Mouse (Mus musculus) intestine, postnatal 0 days (tissue): Measurements from ENCODE around the gene Paqr3. TPM values are rescaled to one million over a fixed set of nuclear protein-coding genes. Genes with fewer than 3 reads are reported as not detected.

Source experiments
- ATAC-seq: fragments of 200-750 bp; cut with Nextera tagmentation; 2 replicates; pipeline ENCODE4 v1.8.0; 2017; ENCODE audit warnings: mild to moderate bottlenecking, moderate TSS enrichment, moderate library complexity
- H3K27ac ChIP-seq: fragments of 300-500 bp; sonication (generic); 2 replicates; pipeline ENCODE4 v1.5.1; 2014; ENCODE audit warnings: mild to moderate bottlenecking, low read depth, low read length, moderate library complexity
- H3K27me3 ChIP-seq: fragments of 300-500 bp; sonication (generic); replicated peaks from 2 replicates; pipeline ENCODE4 v1.6.1; 2014; ENCODE audit warnings: low read length, mixed read lengths; ENCODE audit not compliant: control insufficient read depth, insufficient read depth
- H3K36me3 ChIP-seq: fragments of 300-500 bp; sonication (generic); 2 replicates; pipeline ENCODE4 v1.6.1; 2014; ENCODE audit warnings: mild to moderate bottlenecking, moderate library complexity; ENCODE audit not compliant: control insufficient read depth, insufficient read depth
- H3K4me1 ChIP-seq: fragments of 300-500 bp; sonication (generic); replicated peaks from 2 replicates; pipeline ENCODE4 v1.6.1; 2014; ENCODE audit warnings: antibody characterized with exemption, low read length, mixed read lengths; ENCODE audit not compliant: control insufficient read depth, insufficient read depth
- H3K4me2 ChIP-seq: fragments of 300-500 bp; sonication (generic); replicated peaks from 2 replicates; pipeline ENCODE4 v1.6.1; 2014; ENCODE audit warnings: low read depth, mild to moderate bottlenecking, moderate library complexity
- H3K4me3 ChIP-seq: fragments of 300-500 bp; sonication (generic); 2 replicates; pipeline ENCODE4 v1.5.1; 2014; ENCODE audit warnings: low read depth, low read length
- H3K9ac ChIP-seq: fragments of 300-500 bp; sonication (generic); 2 replicates; pipeline ENCODE4 v1.6.1; 2014; ENCODE audit warnings: mild to moderate bottlenecking, low read depth, low read length
- H3K9me3 ChIP-seq: fragments of 300-500 bp; sonication (generic); 2 replicates; pipeline ENCODE4 v1.6.1; 2016; ENCODE audit warnings: mixed run types; ENCODE audit not compliant: control insufficient read depth
- CTCF ChIP-seq: sonication (generic); IDR thresholded peaks from 2 replicates; pipeline ENCODE4 v1.5.1; 2016; ENCODE audit warnings: low read depth, mild to moderate bottlenecking, control low read depth, antibody characterized with exemption, moderate library complexity
- WGBS: fragments of 180-500 bp; shearing (Covaris S2); extraction: QIAGEN DNeasy Blood & Tissue Kit; methylation state at CpG from one replicate; pipeline ENCODE4 v1.1.7; 2014; 5-methylcytosine and 5-hydroxymethylcytosine counted together
- polyA plus RNA-seq: library from polyadenylated mRNA; unstranded; fragments of >200 nt; fragmentation: Nextera tagmentation; extraction: Ambion mirVana; gene quantifications from 2 replicates; pipeline ENCODE4 v1.2.1, GENCODE M21; 2015

The Paqr3 gene
- polyA plus RNA-seq, 1 experiment from 2014 or later = 0.50 TPM

DNA sequence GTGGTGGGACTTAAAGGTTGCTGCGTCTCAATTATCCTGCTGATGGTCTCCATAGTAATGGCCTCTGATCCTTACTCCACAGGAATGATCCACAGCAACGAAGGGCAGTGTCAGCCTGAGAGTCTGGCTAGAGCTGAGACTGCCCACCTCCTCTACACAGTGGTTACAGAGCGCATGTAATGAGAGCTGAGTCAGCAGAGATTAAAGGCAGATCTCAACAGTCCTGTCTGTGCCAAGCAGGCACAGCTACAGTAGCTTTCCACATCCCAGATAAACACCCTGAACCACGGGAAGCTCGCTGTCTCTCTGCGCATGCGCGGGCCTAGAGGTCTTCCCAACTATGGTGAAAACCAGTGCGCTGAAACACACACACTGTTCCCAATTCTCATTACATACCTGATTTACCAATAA lies 13.8 kb downstream of the Paqr3 start:
- Histone ChIP-seq H3K4me2 (no peak overlapping the region), H3K27me3 (no peaks in the 10 kb centered on the region), H3K4me1 (no peaks in the 10 kb centered on the region), H3K36me3 (no peaks in the 10 kb centered on the region), H3K27ac (no peak overlapping the region; the same call in 1 of the 2 replicates), H3K9me3 (no peaks in the 10 kb centered on the region), H3K4me3 (no peak overlapping the region), H3K9ac (no peak overlapping the region)
- WGBS = 71% methylated on average over 9 of the region's 9 CpGs
- ATAC-seq = no peak
- TF ChIP-seq CTCF = no peak

DNA sequence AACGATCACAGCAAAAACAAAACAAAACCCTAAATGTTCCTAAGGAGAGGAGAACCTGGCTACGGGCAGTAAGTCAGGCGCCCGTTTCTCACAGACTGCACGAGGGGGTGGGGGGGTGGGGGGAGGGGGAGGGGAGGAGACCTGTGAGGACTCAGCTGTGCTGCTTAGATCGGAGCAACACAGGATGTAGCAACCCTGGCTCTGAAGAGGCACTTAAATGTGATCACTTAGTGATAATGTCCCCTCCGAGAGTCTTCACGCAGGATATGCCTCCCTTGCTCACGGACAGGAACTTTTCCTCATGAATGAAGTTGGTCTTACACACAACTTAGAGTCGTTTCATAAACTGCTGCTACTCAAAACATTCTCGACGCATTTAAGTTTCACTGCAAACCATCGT lies 16.1 kb downstream of the Paqr3 start:
- WGBS = 64% methylated on average over 13 of the region's 13 CpGs
- Histone ChIP-seq H3K4me1 (no peaks in the 10 kb centered on the region), H3K36me3 (no peaks in the 10 kb centered on the region), H3K9ac (no peak overlapping the region), H3K27ac (no peak overlapping the region), H3K4me2 (no peak overlapping the region), H3K9me3 (no peaks in the 10 kb centered on the region), H3K27me3 (no peaks in the 10 kb centered on the region), H3K4me3 (no peak overlapping the region)
- no peak for ATAC-seq
- no peak for TF ChIP-seq CTCF

DNA sequence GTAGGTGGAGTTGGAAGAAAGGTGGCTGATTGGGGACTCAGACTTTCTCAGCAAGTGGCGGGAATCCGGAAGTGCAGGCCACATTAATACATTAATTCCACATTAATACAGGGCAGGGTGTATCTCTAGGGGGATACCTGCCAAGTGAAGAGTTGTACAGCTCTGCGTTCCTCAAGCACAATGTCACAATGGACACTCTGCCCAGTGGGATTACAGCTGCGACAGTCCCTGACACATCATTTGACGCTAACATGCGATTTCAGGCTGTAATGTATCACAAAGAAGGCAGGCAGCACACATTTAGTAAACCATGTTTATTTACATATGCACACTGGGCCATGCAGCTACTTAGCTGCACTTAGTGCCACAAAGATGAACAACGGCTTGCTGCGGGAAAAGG lies 18.4 kb downstream of the Paqr3 start:
- H3K4me1 ChIP-seq = no peaks in the 10 kb centered on the region
- H3K9ac ChIP-seq = no peak overlapping the region
- ATAC-seq = no peak
- no peak overlapping the region for H3K27ac ChIP-seq
- no peak overlapping the region for H3K4me2 ChIP-seq
- H3K27me3 ChIP-seq = no peaks in the 10 kb centered on the region
- TF ChIP-seq CTCF = no peak; the same call in 1 of the 2 replicates
- no peak overlapping the region for H3K4me3 ChIP-seq
- H3K9me3 ChIP-seq = no peaks in the 10 kb centered on the region
- peaks cover 4% of the 10 kb centered on the region; the same call in 1 of the 2 replicates for H3K36me3 ChIP-seq
- WGBS = 72% methylated on average over 8 of the region's 8 CpGs

DNA sequence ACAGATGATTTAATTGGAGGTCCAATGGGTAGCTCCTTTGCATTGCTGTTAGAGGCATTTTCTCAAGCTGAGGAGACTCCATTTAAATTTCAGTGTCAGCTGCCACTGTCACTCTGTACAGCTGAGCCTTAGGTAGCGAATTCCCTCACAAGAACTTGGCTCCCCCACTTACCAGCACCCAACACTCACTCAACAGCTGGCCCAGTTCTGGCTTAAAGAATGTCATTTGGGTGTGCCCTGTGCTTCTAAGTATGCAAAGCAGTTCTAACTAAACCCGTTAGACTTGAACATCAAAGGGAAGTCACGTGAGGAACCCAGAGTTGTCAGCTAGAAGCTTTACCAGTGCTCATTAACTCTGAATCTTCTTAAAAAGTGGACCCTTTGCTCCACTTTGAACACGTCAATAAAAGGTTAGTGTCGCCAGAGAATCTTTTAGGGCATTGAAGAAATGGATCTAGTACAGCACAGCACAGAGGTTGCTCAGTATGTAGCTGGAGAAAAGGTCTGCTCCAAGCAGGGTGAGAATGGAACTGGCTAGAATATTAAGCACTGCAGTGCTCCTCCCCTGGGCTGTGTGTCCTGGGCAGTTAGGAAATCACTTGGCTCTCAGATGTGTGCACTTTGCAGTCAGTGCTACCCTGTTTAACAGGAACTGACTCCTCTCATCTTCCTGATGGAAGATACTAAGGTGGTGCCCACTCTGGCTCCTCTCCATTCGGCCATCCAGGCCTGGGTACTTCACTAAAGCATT lies 21.2 kb downstream of the Paqr3 start:
- no peaks in the 10 kb centered on the region for H3K4me1 ChIP-seq
- 75% methylated on average over 6 of the region's 6 CpGs for WGBS
- H3K27ac ChIP-seq = no peak overlapping the region

DNA sequence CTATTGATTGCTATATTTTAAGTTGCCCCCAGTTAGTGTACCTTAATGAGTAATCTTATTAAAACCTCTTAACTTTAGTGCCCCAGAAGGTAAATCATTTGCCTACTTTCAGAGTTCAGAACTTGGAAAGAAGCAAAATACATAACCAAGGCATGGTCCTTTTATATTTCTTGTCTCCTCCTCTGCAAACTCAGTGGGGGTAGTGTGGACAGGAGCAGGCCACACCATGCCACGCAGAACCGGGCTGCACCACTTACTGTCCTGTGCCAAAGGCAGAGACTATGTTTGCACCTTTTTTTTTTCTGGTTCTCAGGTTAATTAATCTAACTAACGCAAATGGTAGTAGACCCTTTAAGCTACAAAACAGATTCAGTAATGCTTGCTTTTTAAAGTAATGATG lies 22.0 kb downstream of the Paqr3 start:
- H3K36me3 ChIP-seq = peaks cover 30% of the 10 kb centered on the region
- TF ChIP-seq CTCF = no peak
- no peaks in the 10 kb centered on the region for H3K9me3 ChIP-seq
- no peak overlapping the region for H3K9ac ChIP-seq
- H3K27ac ChIP-seq = no peak overlapping the region
- H3K27me3 ChIP-seq = no peaks in the 10 kb centered on the region
- 89% methylated on average over 3 of the region's 3 CpGs for WGBS
- H3K4me3 ChIP-seq = no peak overlapping the region
- H3K4me2 ChIP-seq = no peak overlapping the region
- H3K4me1 ChIP-seq = no peaks in the 10 kb centered on the region
- ATAC-seq = no peak

More for the DNA sequence above, 21.2 kb downstream of the Paqr3 start:
- Histone ChIP-seq H3K9ac (no peak overlapping the region), H3K27me3 (no peaks in the 10 kb centered on the region), H3K36me3 (peaks cover 26% of the 10 kb centered on the region), H3K4me3 (no peak overlapping the region), H3K9me3 (no peaks in the 10 kb centered on the region), H3K4me2 (no peak overlapping the region)
- no peak for ATAC-seq
- TF ChIP-seq CTCF = no peak

DNA sequence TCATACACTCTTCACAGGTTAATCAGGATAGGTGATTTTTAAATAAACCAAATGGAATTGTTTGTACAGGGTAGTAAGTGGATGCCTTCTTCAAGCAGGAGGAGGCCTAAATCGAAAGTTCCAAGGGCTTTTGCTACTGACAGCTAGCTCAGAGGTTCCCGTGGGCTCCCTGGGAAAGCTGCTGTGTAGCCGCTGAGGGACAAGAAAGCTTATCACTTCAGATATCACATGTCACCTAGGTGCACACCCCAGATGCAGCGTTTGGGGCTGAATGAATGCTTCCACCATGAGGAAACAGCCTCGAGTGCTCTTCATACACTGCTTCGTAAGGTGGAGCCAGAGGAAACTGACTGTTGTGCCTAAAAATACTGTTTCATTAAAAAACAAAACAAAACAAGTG lies 23.2 kb downstream of the Paqr3 start:
- Histone ChIP-seq H3K4me2 (no peak overlapping the region), H3K27me3 (no peaks in the 10 kb centered on the region), H3K4me1 (no peaks in the 10 kb centered on the region), H3K27ac (no peak overlapping the region), H3K9ac (no peak overlapping the region), H3K4me3 (no peak overlapping the region), H3K9me3 (no peaks in the 10 kb centered on the region), H3K36me3 (peaks cover 39% of the 10 kb centered on the region)
- no peak for ATAC-seq
- no peak for TF ChIP-seq CTCF
- 70% methylated on average over 6 of the region's 6 CpGs for WGBS

DNA sequence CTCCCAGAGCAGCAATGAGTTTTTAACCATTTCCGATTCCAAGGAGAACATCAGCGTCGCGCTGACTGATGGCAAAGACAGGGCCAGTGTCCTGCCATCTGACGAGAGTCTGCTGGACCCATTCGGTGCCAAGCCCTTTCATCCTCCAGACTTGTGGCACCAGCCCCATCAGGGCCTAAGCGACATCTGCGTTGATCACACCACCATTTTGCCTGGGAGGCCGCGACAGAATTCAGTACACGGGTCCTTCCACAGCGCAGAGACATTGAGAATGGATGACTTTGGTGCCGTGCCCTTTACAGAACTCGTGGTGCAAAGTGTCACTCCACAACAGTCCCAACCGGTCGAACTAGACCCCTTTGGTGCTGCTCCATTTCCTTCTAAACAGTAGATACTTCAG lies 23.6 kb downstream of the Paqr3 start:
- 91% methylated on average over 16 of the region's 16 CpGs for WGBS
- no peak overlapping the region for H3K4me2 ChIP-seq

More for the DNA sequence above, 23.6 kb downstream of the Paqr3 start:
- Histone ChIP-seq H3K9me3 (no peaks in the 10 kb centered on the region), H3K27ac (no peak overlapping the region), H3K4me3 (no peak overlapping the region), H3K4me1 (no peaks in the 10 kb centered on the region), H3K9ac (no peak overlapping the region), H3K27me3 (no peaks in the 10 kb centered on the region), H3K36me3 (peaks cover 39% of the 10 kb centered on the region)
- no peak for ATAC-seq
- no peak for TF ChIP-seq CTCF
